In the genomic region with DNA sequence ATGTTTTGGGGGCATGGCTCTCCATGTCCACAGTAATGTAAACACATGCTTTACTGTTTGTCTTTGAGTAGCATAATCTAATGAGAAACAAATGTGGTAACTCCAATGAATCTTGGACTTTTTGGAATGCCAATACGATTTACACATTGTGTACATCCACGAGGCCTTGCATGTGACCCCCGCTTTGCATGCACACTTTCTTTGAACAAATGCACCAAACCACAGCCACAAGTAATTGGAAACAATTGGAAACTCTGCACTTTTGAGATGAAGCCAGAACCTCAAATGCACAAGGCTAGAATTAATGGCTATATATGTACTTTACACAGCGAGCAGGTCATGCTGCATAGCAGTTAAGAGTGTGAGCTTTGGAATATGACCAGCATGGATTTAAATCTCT, we compare ENCODE assay signal across 22 mouse cellular contexts.
A peak's percentile ranks its signal among the peaks of the same experiment; 100 is the strongest.
DNase-seq lines count a peak whose midpoint lies in the region; ATAC-seq and TF ChIP-seq lines count a peak whose summit lies in the region.
"Had no signal": no experiment of that assay in that cellular context is flagged by ENCODE, and none has a peak within 500 bp of the region (broad histone marks: within the 10 kb centered on the region; RNA-seq: fewer than 3 reads in every experiment).

No protein-coding gene starts in this region.

- peak; percentile 56 for DNase-seq in embryonic facial prominence, embryonic 14.5 days (ENCODE audit: low spot score)
- no peak for DNase-seq in embryonic facial prominence, embryonic 10.5 days (ENCODE audit: low spot score)
- DNase-seq in NIH3T3 (ENCODE audit: low read depth) = peak; percentile 72
- DNase-seq in forelimb bud, embryonic 11.5 days (ENCODE audit: low read depth, low spot score) = peak; percentile 1
- DNase-seq in stomach, postnatal 0 days (ENCODE audit: low spot score) = no peak
- DNase-seq: adrenal gland, adult 2 months; adrenal gland, adult 8-10 months; adrenal gland, postnatal 10 days; adrenal gland, postnatal 14 days; adrenal gland, postnatal 25 days; adrenal gland, postnatal 36 days; B cell, adult 2 months; cerebellum, adult 11 months; cerebellum, adult 11-12 months; cerebellum, adult 18-20 months; cerebellum, adult 2 months had no signal

- WGBS in embryonic facial prominence, embryonic 14.5 days = 50% methylated on average over 4 of the region's 4 CpGs
- whole genome bisulfite sequencing in embryonic facial prominence, embryonic 10.5 days = 82% methylated on average over 4 of the region's 4 CpGs
- WGBS in stomach, postnatal 0 days = 72% methylated on average over 4 of the region's 4 CpGs

- no peak for TF ChIP-seq CTCF in stomach, postnatal 0 days (IDR thresholded peaks at IDR 0.05; ENCODE audit: low read depth)

- H3K9ac ChIP-seq in embryonic facial prominence, embryonic 14.5 days (ENCODE audit: low read depth, low read length) = no peak overlapping the region
- H3K9ac ChIP-seq in stomach, postnatal 0 days (ENCODE audit: low read length) = no peak overlapping the region

- no peaks in the 10 kb centered on the region for H3K4me1 ChIP-seq in embryonic facial prominence, embryonic 14.5 days (ENCODE audit: control insufficient read depth, insufficient read depth, low read length)
- no peaks in the 10 kb centered on the region for H3K4me1 ChIP-seq in embryonic facial prominence, embryonic 10.5 days
- no peaks in the 10 kb centered on the region for H3K4me1 ChIP-seq in stomach, postnatal 0 days (replicated peaks; ENCODE audit: control insufficient read depth, insufficient read depth)

- no peak for TF ChIP-seq EP300 in stomach, postnatal 0 days (optimal IDR thresholded peaks at IDR 0.05)

- H3K9me3 ChIP-seq in embryonic facial prominence, embryonic 14.5 days (ENCODE audit: control insufficient read depth, low read length) = no peaks in the 10 kb centered on the region
- no peaks in the 10 kb centered on the region for H3K9me3 ChIP-seq in embryonic facial prominence, embryonic 10.5 days
- no peaks in the 10 kb centered on the region for H3K9me3 ChIP-seq in stomach, postnatal 0 days (ENCODE audit: control insufficient read depth, low read length)
- H3K9me3 ChIP-seq: G1E had no signal

- H3K27me3 ChIP-seq in embryonic facial prominence, embryonic 14.5 days (replicated peaks; ENCODE audit: control insufficient read depth, insufficient read depth, low read length) = 0 out of 2 replicates have a peak, but pooled peaks cover 2% of the 10 kb centered on the region
- peaks cover 18% of the 10 kb centered on the region; the same call in 1 of the 2 replicates for H3K27me3 ChIP-seq in embryonic facial prominence, embryonic 10.5 days (replicated peaks; ENCODE audit: low read depth, poor library complexity, severe bottlenecking)
- H3K27me3 ChIP-seq in stomach, postnatal 0 days (ENCODE audit: control insufficient read depth, insufficient read depth, low read length) = no peaks in the 10 kb centered on the region
- H3K27me3 ChIP-seq: CH12.LX had no signal

- H3K4me2 ChIP-seq in embryonic facial prominence, embryonic 14.5 days (ENCODE audit: low read depth, low read length) = no peak overlapping the region
- H3K4me2 ChIP-seq in stomach, postnatal 0 days (replicated peaks; ENCODE audit: low read depth) = no peak overlapping the region

- H3K27ac ChIP-seq in embryonic facial prominence, embryonic 14.5 days (replicated peaks; ENCODE audit: low read depth, low read length) = no peak overlapping the region
- H3K27ac ChIP-seq in embryonic facial prominence, embryonic 10.5 days (replicated peaks) = no peak overlapping the region
- no peak overlapping the region for H3K27ac ChIP-seq in stomach, postnatal 0 days (replicated peaks)

- ATAC-seq in embryonic facial prominence, embryonic 14.5 days (ENCODE audit: low read depth) = no peak
- no peak for ATAC-seq in stomach, postnatal 0 days (ENCODE audit: low FRiP score, low TSS enrichment)
- ATAC-seq in inflammation-experienced regulatory T-cells, adult 6 months = no peak
- ATAC-seq: activated CD4-positive, CD25-positive, alpha-beta regulatory T cell, adult 4 months; CD4-positive, CD25-positive, alpha-beta regulatory T cell, adult 4 months; Patski had no signal

- no peak overlapping the region for H3K4me3 ChIP-seq in embryonic facial prominence, embryonic 14.5 days (ENCODE audit: low read depth, low read length)
- no peak overlapping the region for H3K4me3 ChIP-seq in embryonic facial prominence, embryonic 10.5 days
- no peak overlapping the region for H3K4me3 ChIP-seq in stomach, postnatal 0 days (ENCODE audit: low read depth, low read length)

- H3K36me3 ChIP-seq in embryonic facial prominence, embryonic 14.5 days (ENCODE audit: control insufficient read depth, insufficient read depth, low read length) = no peaks in the 10 kb centered on the region
- H3K36me3 ChIP-seq in embryonic facial prominence, embryonic 10.5 days (replicated peaks) = 0 out of 2 replicates have a peak, but pooled peaks cover 5% of the 10 kb centered on the region
- H3K36me3 ChIP-seq in stomach, postnatal 0 days (ENCODE audit: control insufficient read depth, insufficient read depth, low read length) = no peaks in the 10 kb centered on the region
- H3K36me3 ChIP-seq: G1E had no signal

Comparison
In these comparisons a context has a peak if more than half of its experiments do, and no peak if none do; other contexts are left out.
1. DNase-seq: peak in embryonic facial prominence, embryonic 14.5 days (single experiment), NIH3T3 (single experiment) and forelimb bud, embryonic 11.5 days (single experiment); none in embryonic facial prominence, embryonic 10.5 days (single experiment) and stomach, postnatal 0 days (single experiment).